Mouse (Mus musculus): ENCODE measurements around the gene Ddx39. TPM values are rescaled to one million over a fixed set of nuclear protein-coding genes. Genes with fewer than 3 reads are reported as not detected.

The Ddx39 gene
- polyA plus RNA-seq, 1 experiment from 2014 or later: 53.9 TPM

DNA sequence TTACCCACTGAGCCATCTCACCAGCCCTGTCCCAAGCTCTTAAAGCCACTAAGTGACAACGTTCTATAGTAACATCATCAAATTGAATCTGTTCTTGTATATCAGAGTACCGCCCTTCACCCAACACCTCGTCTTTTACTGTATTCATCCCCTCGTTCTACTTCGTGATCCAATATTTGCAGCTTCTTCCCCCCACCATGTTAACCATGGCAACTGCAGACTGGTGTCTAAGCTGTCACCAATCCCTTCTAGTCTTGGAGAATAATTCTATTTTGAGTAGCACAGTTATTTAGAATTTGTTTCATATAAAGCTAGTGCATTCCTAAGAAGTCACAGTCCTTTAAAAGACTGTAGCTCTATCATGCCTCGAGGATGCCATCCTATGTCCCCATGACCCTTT is 25.7 kb upstream of the Ddx39 start:
- Histone ChIP-seq H3K4me3 (ENCODE audit: low read depth, low read length) (no peak overlapping the region), H3K9ac (replicated peaks; ENCODE audit: low read depth) (no peak overlapping the region), H3K27ac (ENCODE audit: low read length) (no peak overlapping the region), H3K4me1 (ENCODE audit: insufficient read depth, low read depth, low read length) (0 out of 2 replicates have a peak, but pooled peaks cover 4% of the 10 kb centered on the region), H3K27me3 (replicated peaks; ENCODE audit: insufficient read depth, low read length) (no peaks in the 10 kb centered on the region), H3K9me3 (ENCODE audit: low read length) (no peaks in the 10 kb centered on the region), H3K36me3 (ENCODE audit: insufficient read depth, low read length) (peaks cover 41% of the 10 kb centered on the region; the same call in 1 of the 2 replicates), H3K4me2 (replicated peaks; ENCODE audit: low read depth, low read length) (no peak overlapping the region)
- TF ChIP-seq CTCF (IDR thresholded peaks at IDR 0.05) (no peak), EP300 (IDR thresholded peaks at IDR 0.05) (no peak)
- no peak for ATAC-seq
- DNase-seq (ENCODE audit: low spot score): no peak
- WGBS: 85% methylated on average over 6 of the region's 6 CpGs

DNA sequence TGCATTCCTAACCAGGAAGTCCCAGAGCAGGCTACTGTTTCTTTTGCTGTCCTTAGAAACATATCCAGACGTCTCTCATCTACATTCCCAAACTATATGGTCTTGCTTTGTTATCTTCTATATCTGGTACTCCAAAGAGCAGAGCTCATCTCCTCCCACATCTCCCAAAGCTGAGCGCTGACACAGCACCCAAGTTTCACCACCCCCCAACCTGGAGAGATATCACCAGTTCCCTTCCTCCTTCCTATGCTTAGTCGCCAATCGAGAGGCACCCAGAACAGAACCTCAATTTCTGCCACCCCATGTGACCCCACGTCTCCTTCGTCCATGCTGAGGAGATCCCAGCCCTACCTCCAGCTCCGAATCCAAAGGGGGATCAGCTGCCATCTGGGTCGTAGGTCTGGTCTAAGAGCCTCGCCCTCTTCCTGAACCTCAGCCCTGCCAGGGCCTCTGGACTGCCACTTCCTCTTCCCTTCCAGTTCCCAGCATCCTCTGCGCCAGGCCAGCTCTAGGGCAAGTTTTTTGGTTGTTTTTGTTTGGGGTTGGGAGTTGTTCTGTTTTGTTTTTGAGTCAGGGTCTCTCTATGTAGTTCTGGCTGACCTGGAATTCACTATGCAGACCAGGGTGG is 21.3 kb upstream of the Ddx39 start:
- Histone ChIP-seq H3K9me3 (ENCODE audit: low read length) (no peaks in the 10 kb centered on the region), H3K4me3 (ENCODE audit: low read depth, low read length) (no peak overlapping the region), H3K27me3 (replicated peaks; ENCODE audit: insufficient read depth, low read length) (no peaks in the 10 kb centered on the region), H3K36me3 (ENCODE audit: insufficient read depth, low read length) (peaks cover 23% of the 10 kb centered on the region; the same call in 1 of the 2 replicates), H3K9ac (replicated peaks; ENCODE audit: low read depth) (no peak overlapping the region), H3K4me2 (replicated peaks; ENCODE audit: low read depth, low read length) (0 out of 2 replicates have a peak overlapping the region, but pooled peaks have one; percentile 3), H3K4me1 (ENCODE audit: insufficient read depth, low read depth, low read length) (peaks cover 26% of the 10 kb centered on the region; the same call in 1 of the 2 replicates), H3K27ac (ENCODE audit: low read length) (0 out of 2 replicates have a peak overlapping the region, but pooled peaks have one; percentile 28)
- 63% methylated on average over 10 of the region's 10 CpGs for WGBS
- TF ChIP-seq EP300 (IDR thresholded peaks at IDR 0.05): no peak
- no peak for TF ChIP-seq CTCF (IDR thresholded peaks at IDR 0.05)
- DNase-seq (ENCODE audit: low spot score): peak; percentile 44
- no peak for ATAC-seq

DNA sequence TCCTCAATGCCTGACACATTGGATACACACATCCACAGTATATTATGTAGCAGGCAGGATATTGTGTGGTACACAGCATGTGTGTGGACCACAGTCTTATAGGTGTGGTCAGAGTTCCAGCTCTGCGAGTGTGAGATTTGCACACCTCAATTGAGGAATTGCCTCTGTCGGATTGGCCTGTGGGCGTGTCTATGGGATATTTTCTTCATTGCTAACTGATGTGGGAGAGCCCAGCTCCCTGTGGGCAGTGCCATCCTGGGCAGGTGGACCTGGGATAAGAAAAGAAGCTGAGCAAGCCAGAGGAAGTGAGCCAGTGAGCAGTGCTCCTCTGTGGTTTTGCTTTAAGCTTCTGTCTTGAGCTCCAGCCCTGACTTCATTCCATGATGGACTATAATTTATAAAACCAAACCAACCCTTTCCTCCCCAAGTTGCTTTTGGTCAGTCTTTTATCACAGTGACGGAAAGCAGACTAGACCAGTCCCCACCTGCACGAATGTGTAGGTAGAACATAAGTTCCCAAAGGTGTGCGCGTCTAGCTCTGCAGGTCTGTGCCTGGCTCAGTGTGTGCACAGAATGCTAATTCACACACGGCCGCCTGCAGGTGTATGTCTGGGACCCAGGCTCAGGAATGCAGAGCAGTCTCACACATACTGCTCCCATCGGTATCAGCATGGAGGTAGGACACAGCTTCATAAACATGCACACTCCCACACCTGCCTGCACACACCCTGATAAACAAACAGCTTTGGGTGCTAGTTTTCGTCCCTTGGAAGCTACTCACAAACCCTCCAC is 20.4 kb upstream of the Ddx39 start:
- Histone ChIP-seq H3K4me3 (ENCODE audit: low read depth, low read length) (no peak overlapping the region), H3K4me1 (ENCODE audit: insufficient read depth, low read depth, low read length) (peaks cover 28% of the 10 kb centered on the region; the same call in 1 of the 2 replicates), H3K36me3 (ENCODE audit: insufficient read depth, low read length) (peaks cover 23% of the 10 kb centered on the region; the same call in 1 of the 2 replicates), H3K4me2 (replicated peaks; ENCODE audit: low read depth, low read length) (no peak overlapping the region), H3K9ac (replicated peaks; ENCODE audit: low read depth) (no peak overlapping the region), H3K27me3 (replicated peaks; ENCODE audit: insufficient read depth, low read length) (no peaks in the 10 kb centered on the region), H3K9me3 (ENCODE audit: low read length) (no peaks in the 10 kb centered on the region), H3K27ac (ENCODE audit: low read length) (peak overlapping the region; percentile 28; the same call in 1 of the 2 replicates)
- TF ChIP-seq CTCF (IDR thresholded peaks at IDR 0.05) (no peak), EP300 (IDR thresholded peaks at IDR 0.05) (no peak)
- ATAC-seq: no peak
- 77% methylated on average over 11 of the region's 11 CpGs for WGBS
- no peak for DNase-seq (ENCODE audit: low spot score)

DNA sequence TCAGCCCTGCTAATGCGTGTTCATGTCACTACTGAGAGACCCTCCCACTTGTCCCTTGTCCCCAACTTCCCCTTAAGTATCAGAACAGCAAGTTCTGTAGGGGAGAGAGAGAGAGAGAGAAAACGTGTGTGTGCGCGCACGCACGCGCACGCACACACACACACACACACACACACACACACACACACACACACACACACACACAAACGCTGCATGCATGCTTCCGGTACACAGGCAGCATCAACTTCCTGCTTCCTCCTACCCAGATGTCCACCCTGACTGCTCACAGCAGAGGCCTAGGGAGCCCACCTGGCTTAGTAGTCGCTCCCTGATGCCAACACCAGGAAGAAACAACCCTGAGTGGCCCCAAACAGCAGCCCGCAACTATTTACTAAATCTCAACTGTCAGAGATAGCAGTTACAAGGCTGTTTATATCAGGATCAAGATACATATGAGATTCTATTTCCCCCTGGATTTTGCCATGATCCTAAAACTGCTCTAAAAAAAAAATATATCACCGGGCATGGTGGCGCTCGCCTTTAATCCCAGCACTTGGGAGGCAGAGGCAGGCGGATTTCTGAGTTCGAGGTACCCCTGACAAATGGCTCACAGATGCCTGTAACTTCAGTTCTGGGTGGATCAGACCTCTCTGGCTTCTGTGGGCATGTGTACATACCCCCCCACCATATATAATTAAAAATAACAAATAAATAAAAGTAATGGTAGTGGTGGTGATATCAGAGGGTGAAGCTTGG is 19.4 kb upstream of the Ddx39 start:
- H3K27me3 ChIP-seq (replicated peaks; ENCODE audit: insufficient read depth, low read length): no peaks in the 10 kb centered on the region
- DNase-seq (ENCODE audit: low spot score) (peak; percentile 38), ATAC-seq (no peak)
- H3K4me2 ChIP-seq (replicated peaks; ENCODE audit: low read depth, low read length): no peak overlapping the region
- peaks cover 30% of the 10 kb centered on the region; the same call in 1 of the 2 replicates for H3K4me1 ChIP-seq (ENCODE audit: insufficient read depth, low read depth, low read length)
- H3K36me3 ChIP-seq (ENCODE audit: insufficient read depth, low read length): peaks cover 20% of the 10 kb centered on the region; the same call in 1 of the 2 replicates
- no peak for TF ChIP-seq EP300 (IDR thresholded peaks at IDR 0.05)
- no peak for TF ChIP-seq CTCF (IDR thresholded peaks at IDR 0.05)
- H3K9ac ChIP-seq (replicated peaks; ENCODE audit: low read depth): no peak overlapping the region
- H3K27ac ChIP-seq (ENCODE audit: low read length): peak overlapping the region; percentile 38; the same call in 1 of the 2 replicates
- H3K9me3 ChIP-seq (ENCODE audit: low read length): no peaks in the 10 kb centered on the region
- 66% methylated on average over 10 of the region's 17 CpGs for WGBS
- H3K4me3 ChIP-seq (ENCODE audit: low read depth, low read length): no peak overlapping the region

DNA sequence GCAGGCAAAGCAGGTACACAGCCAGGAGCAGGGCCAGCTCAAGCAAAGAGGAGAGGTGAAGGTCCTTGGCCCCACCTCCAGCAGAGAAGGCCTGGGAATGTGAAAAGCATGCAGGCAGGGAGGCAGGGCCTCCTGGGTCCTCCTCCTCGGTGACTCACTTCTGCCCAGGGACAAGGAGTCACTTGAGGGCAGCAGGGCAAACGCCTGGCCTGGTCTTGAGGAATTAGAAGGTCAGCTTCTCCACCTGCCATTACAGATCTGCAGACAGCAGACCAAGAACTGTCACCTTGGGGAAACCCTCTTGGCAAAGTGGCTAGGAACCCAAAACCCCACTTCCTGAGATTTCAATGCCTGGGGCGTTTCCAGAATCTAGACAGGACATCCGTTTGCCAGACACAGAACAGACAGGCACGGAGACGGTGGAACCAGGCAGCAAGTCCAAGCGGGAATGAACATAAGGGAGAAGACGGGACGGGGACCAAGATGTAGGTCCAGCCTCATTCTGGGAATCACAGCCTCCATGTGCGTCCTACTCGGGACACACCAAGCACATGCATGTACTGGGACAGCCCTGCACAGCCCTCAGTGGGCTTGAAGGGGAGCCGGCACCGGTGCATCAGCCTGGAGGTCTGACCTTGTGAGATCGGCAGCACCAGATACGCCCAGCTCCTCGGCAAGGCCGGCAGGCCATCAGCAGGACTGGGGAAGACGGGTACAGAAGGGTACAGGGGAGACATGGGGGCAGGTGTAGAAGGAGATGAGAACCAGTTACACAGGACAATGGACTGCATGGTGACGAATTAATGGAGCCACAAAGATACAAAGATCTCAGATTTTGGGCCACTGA is 17.4 kb upstream of the Ddx39 start:
- ATAC-seq (peak; percentile 79), DNase-seq (ENCODE audit: low spot score) (peak; percentile 92)
- H3K4me2 ChIP-seq (replicated peaks; ENCODE audit: low read depth, low read length): peak overlapping the region; percentile 93
- H3K9ac ChIP-seq (replicated peaks; ENCODE audit: low read depth): peak overlapping the region; percentile 95
- H3K36me3 ChIP-seq (ENCODE audit: insufficient read depth, low read length): 0 out of 2 replicates have a peak, but pooled peaks cover under 1% of the 10 kb centered on the region
- peak overlapping the region; percentile 92 for H3K27ac ChIP-seq (ENCODE audit: low read length)
- TF ChIP-seq CTCF (IDR thresholded peaks at IDR 0.05) (peak; percentile 31), EP300 (IDR thresholded peaks at IDR 0.05) (no peak)
- no peaks in the 10 kb centered on the region for H3K9me3 ChIP-seq (ENCODE audit: low read length)
- peak overlapping the region; percentile 90 for H3K4me3 ChIP-seq (ENCODE audit: low read depth, low read length)
- H3K27me3 ChIP-seq (replicated peaks; ENCODE audit: insufficient read depth, low read length): no peaks in the 10 kb centered on the region
- 30% methylated on average over 19 of the region's 19 CpGs for WGBS
- H3K4me1 ChIP-seq (ENCODE audit: insufficient read depth, low read depth, low read length): peaks cover 30% of the 10 kb centered on the region; the same call in 1 of the 2 replicates
